Mouse (Mus musculus): ENCODE results near the gene Gm9821. TPM values are rescaled to one million over a fixed set of nuclear protein-coding genes. Genes with fewer than 3 reads are reported as not detected.
A peak's percentile ranks its signal among the peaks of the same experiment; 100 is the strongest.

Gene Gm9821
- polyA plus RNA-seq, 1 experiment from 2014 or later: 0.37 TPM

DNA sequence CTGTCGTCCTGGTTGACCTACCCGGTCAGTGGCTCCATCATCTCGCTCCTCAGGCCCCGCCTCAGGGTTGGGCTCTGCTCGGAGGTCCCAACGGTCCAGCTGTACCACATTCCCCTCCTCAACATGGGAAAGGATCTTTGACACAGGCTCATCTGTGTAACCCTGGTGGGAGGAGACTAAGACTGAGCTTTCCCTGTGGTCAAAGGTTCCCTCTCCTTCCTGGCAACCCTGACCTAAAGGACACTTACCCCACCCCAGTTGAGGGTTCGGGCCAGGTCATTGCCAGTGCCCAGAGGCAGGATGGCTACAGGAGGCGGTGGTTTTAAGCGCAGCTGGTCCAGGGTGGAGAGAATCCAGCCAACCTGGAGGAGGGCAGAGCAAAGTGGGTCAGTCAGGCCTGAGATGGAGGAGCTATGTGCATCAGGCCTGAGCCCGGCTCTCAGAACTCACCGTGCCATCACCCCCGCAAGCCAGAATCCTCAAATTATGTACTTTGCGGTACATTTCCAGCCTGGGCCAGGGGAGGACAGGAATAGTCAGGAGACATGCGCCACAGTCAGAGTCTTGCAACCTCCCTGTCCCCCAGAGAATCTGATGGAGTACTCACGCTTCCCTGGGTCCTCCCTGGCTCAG is 6.1 kb upstream of the Gm9821 start:
- Histone ChIP-seq H3K4me1 (replicated peaks; ENCODE audit: control insufficient read depth, insufficient read depth, low read length) (no peaks in the 10 kb centered on the region), H3K9ac (ENCODE audit: low read depth, low read length) (no peak overlapping the region), H3K27me3 (ENCODE audit: control insufficient read depth, insufficient read depth, low read length) (no peaks in the 10 kb centered on the region), H3K36me3 (ENCODE audit: control insufficient read depth, insufficient read depth, low read length) (0 out of 2 replicates have a peak, but pooled peaks cover 5% of the 10 kb centered on the region), H3K4me3 (ENCODE audit: low read depth, low read length) (no peak overlapping the region), H3K9me3 (ENCODE audit: control insufficient read depth, low read length) (no peaks in the 10 kb centered on the region), H3K4me2 (replicated peaks; ENCODE audit: low read depth, low read length) (no peak overlapping the region), H3K27ac (ENCODE audit: low read depth, low read length) (no peak overlapping the region)
- no peak for DNase-seq (ENCODE audit: low spot score)
- WGBS: 86% methylated on average over 15 of the region's 15 CpGs
- ATAC-seq (ENCODE audit: low FRiP score): no peak

DNA sequence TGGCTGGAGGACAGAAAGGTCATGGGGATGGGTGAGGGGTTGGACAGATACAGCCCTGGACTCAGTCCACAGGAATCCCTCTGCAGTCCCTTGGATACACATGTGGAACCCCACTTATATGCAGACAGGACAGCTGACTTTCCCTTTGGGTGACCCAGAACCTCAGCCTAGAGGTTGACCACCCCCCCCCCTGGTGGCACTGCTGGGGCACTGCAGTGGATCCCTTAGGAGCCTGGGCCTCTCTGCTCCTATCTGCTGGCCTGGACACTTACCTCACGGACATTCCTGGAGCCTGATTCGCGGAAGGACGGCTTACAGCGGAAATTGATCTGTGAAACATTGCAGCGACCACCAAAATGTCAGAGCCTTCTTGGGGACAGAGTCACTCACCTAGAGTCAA is 3.1 kb upstream of the Gm9821 start:
- Histone ChIP-seq H3K9ac (ENCODE audit: low read depth, low read length) (no peak overlapping the region), H3K4me3 (ENCODE audit: low read depth, low read length) (no peak overlapping the region), H3K4me2 (replicated peaks; ENCODE audit: low read depth, low read length) (no peak overlapping the region), H3K9me3 (ENCODE audit: control insufficient read depth, low read length) (no peaks in the 10 kb centered on the region), H3K27me3 (ENCODE audit: control insufficient read depth, insufficient read depth, low read length) (no peaks in the 10 kb centered on the region), H3K36me3 (ENCODE audit: control insufficient read depth, insufficient read depth, low read length) (0 out of 2 replicates have a peak, but pooled peaks cover 2% of the 10 kb centered on the region), H3K4me1 (replicated peaks; ENCODE audit: control insufficient read depth, insufficient read depth, low read length) (no peaks in the 10 kb centered on the region; the same call in 1 of the 2 replicates), H3K27ac (ENCODE audit: low read depth, low read length) (no peak overlapping the region)
- ATAC-seq (ENCODE audit: low FRiP score) (no peak), DNase-seq (ENCODE audit: low spot score) (no peak)
- WGBS: 69% methylated on average over 6 of the region's 6 CpGs

DNA sequence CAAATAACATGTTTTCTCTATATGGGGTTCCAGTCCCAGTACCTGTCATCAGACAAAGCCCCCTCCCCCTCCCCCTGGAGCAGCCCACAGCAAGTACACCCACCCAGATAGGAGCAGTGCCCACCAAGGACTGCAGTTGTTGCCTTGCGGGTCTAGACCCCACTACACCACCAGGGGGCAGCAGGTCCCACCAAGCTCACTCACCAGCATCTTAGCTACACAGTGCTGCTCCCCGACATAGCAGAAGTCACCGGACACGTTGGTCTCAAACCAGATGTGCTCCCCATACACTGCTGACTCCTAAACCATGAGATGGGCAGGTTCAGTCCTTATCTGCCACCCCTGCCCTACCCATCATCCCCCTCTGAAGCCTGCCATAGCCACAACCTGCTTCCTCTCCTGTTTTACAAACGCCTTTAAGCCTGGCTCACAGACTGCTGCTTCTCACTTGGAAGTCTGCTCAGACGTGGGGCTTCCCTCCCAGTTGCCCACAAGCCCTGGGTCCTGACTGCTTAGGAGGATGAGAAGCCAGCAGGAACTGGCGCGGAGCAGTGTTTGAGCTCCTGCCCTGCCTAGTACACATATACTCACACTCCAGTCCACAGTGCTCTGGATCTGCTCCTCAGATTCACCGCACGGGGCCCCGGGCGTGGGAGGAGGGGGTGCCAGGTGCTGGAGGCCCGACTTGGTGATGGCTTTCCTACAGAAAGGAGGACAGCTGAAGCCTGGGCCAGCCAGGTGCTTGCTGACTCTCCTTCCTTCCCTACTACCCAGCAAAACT is 1.1 kb upstream of the Gm9821 start:
- 45% methylated on average over 13 of the region's 13 CpGs for WGBS
- H3K9me3 ChIP-seq (ENCODE audit: control insufficient read depth, low read length): no peaks in the 10 kb centered on the region
- no peak overlapping the region for H3K9ac ChIP-seq (ENCODE audit: low read depth, low read length)
- peaks cover 6% of the 10 kb centered on the region; the same call in 1 of the 2 replicates for H3K4me1 ChIP-seq (replicated peaks; ENCODE audit: control insufficient read depth, insufficient read depth, low read length)
- H3K4me3 ChIP-seq (ENCODE audit: low read depth, low read length): no peak overlapping the region
- DNase-seq (ENCODE audit: low spot score) (peak; percentile 86), ATAC-seq (ENCODE audit: low FRiP score) (peak; percentile 69)
- 0 out of 2 replicates have a peak, but pooled peaks cover 2% of the 10 kb centered on the region for H3K36me3 ChIP-seq (ENCODE audit: control insufficient read depth, insufficient read depth, low read length)
- H3K27me3 ChIP-seq (ENCODE audit: control insufficient read depth, insufficient read depth, low read length): no peaks in the 10 kb centered on the region
- H3K27ac ChIP-seq (ENCODE audit: low read depth, low read length): no peak overlapping the region
- H3K4me2 ChIP-seq (replicated peaks; ENCODE audit: low read depth, low read length): no peak overlapping the region

DNA sequence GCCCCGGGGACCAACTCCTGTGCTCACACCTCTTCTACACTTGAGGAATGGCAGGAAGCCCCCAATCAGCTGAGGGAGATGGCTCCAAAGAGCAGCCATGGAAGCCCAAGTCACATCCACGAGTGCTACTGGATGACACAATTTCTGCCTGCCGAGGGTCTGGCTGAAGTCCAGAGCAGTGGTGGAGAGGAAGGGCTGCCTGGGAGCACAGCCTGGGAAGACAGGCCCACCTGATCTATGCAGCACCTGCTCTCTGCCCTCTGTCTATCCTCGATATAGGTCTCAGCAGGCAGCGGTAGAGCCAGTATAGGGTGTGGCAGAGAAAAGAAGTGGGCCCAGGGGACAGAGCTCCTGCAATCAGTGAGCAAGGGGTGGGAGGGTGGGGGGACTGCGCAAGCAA is 1.3 kb downstream of the Gm9821 start:
- Histone ChIP-seq H3K27ac (ENCODE audit: low read depth, low read length) (no peak overlapping the region), H3K4me3 (ENCODE audit: low read depth, low read length) (no peak overlapping the region), H3K4me1 (replicated peaks; ENCODE audit: control insufficient read depth, insufficient read depth, low read length) (peaks cover 14% of the 10 kb centered on the region), H3K9ac (ENCODE audit: low read depth, low read length) (peak overlapping the region; percentile 42; the same call in 1 of the 2 replicates), H3K36me3 (ENCODE audit: control insufficient read depth, insufficient read depth, low read length) (no peaks in the 10 kb centered on the region), H3K4me2 (replicated peaks; ENCODE audit: low read depth, low read length) (no peak overlapping the region), H3K27me3 (ENCODE audit: control insufficient read depth, insufficient read depth, low read length) (no peaks in the 10 kb centered on the region), H3K9me3 (ENCODE audit: control insufficient read depth, low read length) (no peaks in the 10 kb centered on the region)
- DNase-seq (ENCODE audit: low spot score) (no peak), ATAC-seq (ENCODE audit: low FRiP score) (no peak)
- 81% methylated on average over 6 of the region's 6 CpGs for WGBS

DNA sequence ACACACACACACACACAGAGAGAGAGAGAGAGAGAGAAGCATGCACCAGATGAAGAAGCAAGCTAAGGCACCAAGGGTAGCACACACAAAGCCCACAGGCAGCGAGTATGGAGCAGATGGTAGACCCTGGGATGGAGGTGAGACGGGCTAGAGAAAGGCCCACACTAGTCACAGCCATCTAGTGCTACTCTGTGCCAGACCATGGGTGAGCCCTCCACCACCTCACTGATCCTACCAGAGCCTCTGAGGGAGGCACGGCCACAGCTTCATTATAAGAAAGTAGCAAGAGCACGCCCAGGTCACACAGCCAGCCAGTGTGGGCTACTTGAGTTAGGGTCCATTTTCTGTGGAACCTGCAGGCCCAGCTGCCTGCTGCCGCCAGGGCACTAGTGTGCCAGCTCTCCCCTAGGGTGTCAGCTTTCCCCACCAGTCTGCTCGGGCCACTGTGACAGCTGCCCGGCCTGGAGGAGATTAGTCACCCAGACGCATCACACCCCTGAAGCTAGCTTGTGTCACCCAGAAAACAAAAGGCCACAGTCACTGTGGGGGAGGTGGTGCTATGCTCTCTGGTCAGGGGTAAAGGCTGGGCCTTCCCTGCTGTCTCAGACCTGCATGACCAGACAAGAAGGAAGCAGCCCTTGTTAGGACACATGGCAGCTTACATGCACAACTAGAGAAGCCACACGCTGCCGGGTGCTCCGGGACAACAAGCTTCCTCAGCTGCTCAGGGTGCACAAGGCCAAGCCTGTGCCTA is 2.1 kb downstream of the Gm9821 start:
- DNase-seq (ENCODE audit: low spot score) (no peak), ATAC-seq (ENCODE audit: low FRiP score) (peak; percentile 23; the same call in 1 of the 2 replicates)
- peak overlapping the region; percentile 31; the same call in 1 of the 2 replicates for H3K9ac ChIP-seq (ENCODE audit: low read depth, low read length)
- peaks cover 14% of the 10 kb centered on the region for H3K4me1 ChIP-seq (replicated peaks; ENCODE audit: control insufficient read depth, insufficient read depth, low read length)
- H3K36me3 ChIP-seq (ENCODE audit: control insufficient read depth, insufficient read depth, low read length): no peaks in the 10 kb centered on the region
- no peak overlapping the region for H3K4me2 ChIP-seq (replicated peaks; ENCODE audit: low read depth, low read length)
- peak overlapping the region; percentile 47; the same call in 1 of the 2 replicates for H3K27ac ChIP-seq (ENCODE audit: low read depth, low read length)
- H3K4me3 ChIP-seq (ENCODE audit: low read depth, low read length): peak overlapping the region; percentile 1; the same call in 1 of the 2 replicates
- 56% methylated on average over 11 of the region's 11 CpGs for WGBS
- H3K27me3 ChIP-seq (ENCODE audit: control insufficient read depth, insufficient read depth, low read length): no peaks in the 10 kb centered on the region
- no peaks in the 10 kb centered on the region for H3K9me3 ChIP-seq (ENCODE audit: control insufficient read depth, low read length)

DNA sequence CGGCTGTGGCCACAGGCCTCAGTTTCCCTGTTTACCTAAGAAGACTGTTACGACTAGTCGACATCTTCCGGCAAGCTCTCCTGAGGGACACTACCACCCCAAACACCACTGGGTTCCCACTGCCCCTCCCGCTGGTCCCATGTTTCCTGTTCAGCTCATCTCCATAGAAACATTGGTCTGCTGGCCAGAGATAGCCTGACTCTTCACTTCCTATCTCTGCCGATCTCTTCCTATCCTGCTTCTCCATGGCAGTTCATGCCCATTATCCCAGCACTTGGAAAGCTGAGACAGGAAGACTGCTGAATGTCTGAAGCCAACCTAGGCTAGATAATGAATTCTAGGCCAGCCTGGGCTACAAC is 2.6 kb downstream of the Gm9821 start:
- Histone ChIP-seq H3K4me1 (replicated peaks; ENCODE audit: control insufficient read depth, insufficient read depth, low read length) (peaks cover 14% of the 10 kb centered on the region), H3K9me3 (ENCODE audit: control insufficient read depth, low read length) (no peaks in the 10 kb centered on the region), H3K4me2 (replicated peaks; ENCODE audit: low read depth, low read length) (no peak overlapping the region), H3K27ac (ENCODE audit: low read depth, low read length) (0 out of 2 replicates have a peak overlapping the region, but pooled peaks have one; percentile 47), H3K36me3 (ENCODE audit: control insufficient read depth, insufficient read depth, low read length) (no peaks in the 10 kb centered on the region), H3K9ac (ENCODE audit: low read depth, low read length) (no peak overlapping the region), H3K27me3 (ENCODE audit: control insufficient read depth, insufficient read depth, low read length) (no peaks in the 10 kb centered on the region), H3K4me3 (ENCODE audit: low read depth, low read length) (no peak overlapping the region)
- DNase-seq (ENCODE audit: low spot score): no peak
- ATAC-seq (ENCODE audit: low FRiP score): no peak
- WGBS: 82% methylated on average over 6 of the region's 6 CpGs

DNA sequence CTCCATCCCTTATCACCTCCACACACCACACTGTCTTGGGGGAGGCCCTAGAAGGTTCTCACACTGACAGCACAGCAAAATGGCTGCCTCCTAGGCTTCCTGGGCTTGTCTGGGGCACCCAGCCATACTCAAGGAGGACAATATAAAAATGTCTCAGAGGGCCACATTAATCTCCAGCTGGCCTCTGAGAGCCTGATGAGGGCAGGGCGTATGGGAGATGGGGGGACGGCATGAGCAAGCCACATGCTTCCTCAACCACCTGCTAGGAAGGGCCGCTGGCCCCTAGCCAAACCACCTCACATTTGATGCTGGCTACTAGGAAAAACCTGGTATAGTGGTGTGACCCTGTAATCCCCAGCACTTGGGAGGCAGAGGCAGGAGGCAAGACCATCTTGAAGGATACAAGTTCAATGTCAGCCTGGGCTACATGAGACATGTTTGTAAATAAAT is 3.3 kb downstream of the Gm9821 start:
- H3K9ac ChIP-seq (ENCODE audit: low read depth, low read length): no peak overlapping the region
- DNase-seq (ENCODE audit: low spot score): no peak
- no peak overlapping the region for H3K4me2 ChIP-seq (replicated peaks; ENCODE audit: low read depth, low read length)
- no peak for ATAC-seq (ENCODE audit: low FRiP score)
- peaks cover 14% of the 10 kb centered on the region for H3K4me1 ChIP-seq (replicated peaks; ENCODE audit: control insufficient read depth, insufficient read depth, low read length)
- H3K9me3 ChIP-seq (ENCODE audit: control insufficient read depth, low read length): no peaks in the 10 kb centered on the region
- H3K27ac ChIP-seq (ENCODE audit: low read depth, low read length): no peak overlapping the region
- no peaks in the 10 kb centered on the region for H3K27me3 ChIP-seq (ENCODE audit: control insufficient read depth, insufficient read depth, low read length)
- no peak overlapping the region for H3K4me3 ChIP-seq (ENCODE audit: low read depth, low read length)
- no peaks in the 10 kb centered on the region for H3K36me3 ChIP-seq (ENCODE audit: control insufficient read depth, insufficient read depth, low read length)
- 72% methylated on average over 3 of the region's 3 CpGs for WGBS

DNA sequence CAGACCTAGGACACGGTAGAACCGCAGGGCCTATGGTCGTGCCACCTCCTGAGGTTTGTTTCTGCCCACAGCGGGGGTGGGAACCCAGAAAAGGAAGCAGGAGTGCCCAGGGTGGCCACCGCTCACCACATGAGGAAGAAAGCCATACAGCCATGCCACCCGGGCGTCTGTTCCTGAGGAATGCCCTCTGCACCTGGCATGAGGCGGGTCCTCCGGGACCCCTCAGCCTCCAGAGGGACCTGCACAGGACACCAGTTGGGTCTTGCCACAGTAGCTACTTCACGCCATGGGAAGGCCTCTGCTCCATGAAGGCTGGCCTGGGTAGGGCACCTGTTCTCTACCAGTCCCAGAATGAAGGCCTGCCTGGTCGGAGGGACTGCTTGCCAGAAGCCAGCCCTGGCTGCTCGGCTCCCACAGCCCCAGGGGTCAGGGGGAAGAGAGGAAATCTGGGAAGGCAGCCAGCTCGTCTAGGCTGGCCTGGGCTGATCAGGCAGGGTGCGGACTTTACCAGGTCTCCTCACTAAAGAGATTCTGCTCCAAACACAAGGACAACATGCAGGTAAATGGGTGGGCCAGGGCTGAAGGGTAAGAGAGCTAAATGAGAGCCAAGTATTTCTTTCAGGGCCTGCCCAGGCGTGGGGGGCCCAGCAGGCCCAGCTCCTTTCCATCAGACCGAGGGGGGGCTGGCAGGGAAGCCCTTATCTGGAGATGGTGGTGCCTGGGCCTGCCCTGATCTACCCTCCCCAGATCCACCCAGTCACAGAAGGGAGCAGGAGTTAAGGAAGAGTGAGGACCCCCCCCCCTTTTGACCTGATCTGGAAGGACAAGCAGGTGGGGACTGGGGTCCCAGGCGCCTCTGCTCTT is 4.1 kb downstream of the Gm9821 start:
- Histone ChIP-seq H3K27ac (ENCODE audit: low read depth, low read length) (peak overlapping the region; percentile 49; the same call in 1 of the 2 replicates), H3K9ac (ENCODE audit: low read depth, low read length) (peak overlapping the region; percentile 31; the same call in 1 of the 2 replicates), H3K36me3 (ENCODE audit: control insufficient read depth, insufficient read depth, low read length) (no peaks in the 10 kb centered on the region), H3K4me1 (replicated peaks; ENCODE audit: control insufficient read depth, insufficient read depth, low read length) (peaks cover 14% of the 10 kb centered on the region), H3K27me3 (ENCODE audit: control insufficient read depth, insufficient read depth, low read length) (no peaks in the 10 kb centered on the region), H3K9me3 (ENCODE audit: control insufficient read depth, low read length) (no peaks in the 10 kb centered on the region), H3K4me3 (ENCODE audit: low read depth, low read length) (no peak overlapping the region), H3K4me2 (replicated peaks; ENCODE audit: low read depth, low read length) (peak overlapping the region; percentile 21; the same call in 1 of the 2 replicates)
- ATAC-seq (ENCODE audit: low FRiP score) (peak; percentile 31), DNase-seq (ENCODE audit: low spot score) (no peak)
- WGBS: 77% methylated on average over 17 of the region's 17 CpGs
